Mouse (Mus musculus) right cerebral cortex, postnatal 36 days (tissue): Measurements from ENCODE around the gene Foxp1.

ENCODE experiments used
- DNase-seq, 2 experiments: peaks; one replicate each; pipeline ENCODE4 v3.0.0; 2022; ENCODE audit warnings: low spot score in 2 of 2, mixed read lengths in 1 of 2

Foxp1 gene

DNA sequence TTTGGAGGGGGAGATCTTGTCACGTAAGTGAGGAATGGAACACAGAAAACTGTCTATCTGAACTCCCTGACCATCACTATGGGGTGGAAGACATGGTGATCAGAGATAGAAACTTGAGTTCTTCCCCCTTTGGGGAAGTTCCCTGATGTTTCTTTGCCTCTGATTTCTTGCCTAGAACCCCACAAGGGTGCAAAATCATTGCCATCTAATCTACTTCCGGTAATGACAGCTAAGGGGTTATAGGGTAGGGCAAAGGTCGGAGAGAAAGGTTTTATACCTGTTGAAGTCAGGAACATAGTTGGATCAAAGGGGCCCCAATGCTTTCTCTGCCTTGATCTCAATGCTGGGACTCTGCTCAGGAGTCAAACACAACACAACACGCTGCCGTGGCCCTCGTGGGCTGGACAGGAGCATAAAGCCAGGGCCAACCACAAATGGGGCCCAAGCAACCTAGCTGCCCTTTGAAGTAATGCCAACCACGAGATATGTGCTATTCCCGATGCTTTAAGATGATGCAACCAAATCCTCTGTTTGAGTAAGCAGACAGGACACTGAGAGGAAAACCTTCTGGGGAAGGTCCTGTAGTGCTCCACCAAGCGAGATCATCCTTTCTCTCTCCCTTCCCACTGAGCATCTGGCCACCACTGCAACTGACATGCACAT lies 163.4 kb downstream of the Foxp1 start:
- DNase-seq = no peak

DNA sequence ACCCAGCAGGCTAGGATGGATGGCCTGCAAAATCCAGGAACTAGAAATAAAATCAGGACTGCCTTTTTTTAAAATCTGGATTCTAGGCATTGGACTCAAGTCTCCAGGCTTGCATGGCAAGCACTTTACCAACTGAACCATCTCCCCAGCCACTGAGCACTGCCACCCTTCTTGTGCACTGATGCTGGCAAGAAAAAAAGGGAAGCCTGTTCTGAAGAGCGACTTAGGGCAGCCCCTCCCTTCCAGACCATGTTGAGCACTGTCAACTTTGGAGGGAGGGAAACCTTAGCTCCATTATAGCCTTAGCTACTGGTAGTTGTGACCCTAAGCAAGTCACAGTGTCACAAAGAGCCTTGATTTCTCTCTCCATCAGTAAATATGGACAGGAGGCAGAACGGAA lies 164.6 kb downstream of the Foxp1 start:
- no peak for DNase-seq

- DNase-seq = no peak
Measured at GRCm38 (mm10) chr6:99354338-99354737, 168.2 kb downstream of the Foxp1 start.

GRCm38 (mm10) chr6:99353441-99353840 lies 169.1 kb downstream of the Foxp1 start:
- no peak for DNase-seq

- no peak for DNase-seq
Measured at GRCm38 (mm10) chr6:99350566-99350965, 172.0 kb downstream of the Foxp1 start.

GRCm38 (mm10) chr6:99350156-99350555 lies 172.4 kb downstream of the Foxp1 start:
- no peak for DNase-seq

GRCm38 (mm10) chr6:99347836-99348235 lies 174.7 kb downstream of the Foxp1 start:
- no peak for DNase-seq

DNA sequence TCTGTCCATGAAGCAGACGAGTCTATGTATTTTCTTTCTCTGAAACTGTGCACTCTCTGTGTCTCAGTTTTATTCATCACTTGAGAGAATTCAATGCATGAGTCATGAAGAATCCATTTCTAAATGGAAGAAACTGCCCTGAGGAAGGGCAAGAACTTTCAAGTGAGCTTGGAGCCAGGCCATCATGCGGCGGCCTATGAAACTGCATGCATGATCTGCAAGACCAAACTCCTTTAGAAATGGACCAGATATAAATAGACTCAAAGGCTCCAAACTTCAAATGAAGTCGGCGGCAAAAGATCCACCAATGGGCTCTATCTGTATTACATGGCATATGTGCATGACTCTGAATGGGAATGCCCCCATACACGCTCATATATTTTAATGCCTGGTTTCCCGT lies 177.6 kb downstream of the Foxp1 start:
- DNase-seq = no peak

DNA sequence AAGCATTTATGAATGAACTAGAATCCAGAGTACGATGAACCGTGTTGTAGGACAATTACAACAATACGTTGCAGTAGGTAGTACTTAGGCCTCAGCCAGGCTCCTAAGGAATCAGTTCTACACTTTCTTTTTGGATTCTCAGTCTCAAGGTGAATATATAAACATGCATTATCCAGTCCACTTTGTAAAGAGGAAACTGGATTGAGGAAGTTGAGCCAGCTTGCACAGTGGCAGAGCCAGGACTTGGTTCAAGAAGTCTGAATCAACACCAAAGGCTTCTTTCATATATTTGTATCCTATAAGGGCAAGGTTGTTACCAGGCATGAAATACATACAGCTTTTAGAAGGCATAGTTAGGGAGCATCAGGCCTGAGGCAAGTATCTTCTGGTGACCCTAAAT lies 178.2 kb downstream of the Foxp1 start:
- no peak for DNase-seq

- DNase-seq = no peak
Measured at GRCm38 (mm10) chr6:99343815-99344214, 178.7 kb downstream of the Foxp1 start.

- no peak for DNase-seq
Measured at GRCm38 (mm10) chr6:99342416-99342815, 180.1 kb downstream of the Foxp1 start.

DNA sequence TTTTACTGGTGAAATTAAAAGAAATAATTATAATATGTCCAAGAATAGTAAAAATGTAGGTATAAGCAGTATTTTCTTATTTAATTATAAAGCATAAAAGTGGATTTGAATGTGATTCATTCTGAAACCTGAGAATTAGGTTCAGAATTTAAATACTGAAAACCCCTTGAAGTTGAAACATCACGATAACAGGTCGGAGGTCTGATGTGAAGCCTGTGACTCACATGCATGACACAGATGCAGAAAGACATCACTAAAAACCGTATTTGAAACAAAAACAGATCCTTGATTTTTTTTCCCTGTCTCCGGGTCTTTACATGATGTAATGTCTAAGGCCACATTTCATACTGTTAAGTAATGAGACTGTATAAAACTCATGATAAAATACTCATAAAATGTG lies 181.6 kb downstream of the Foxp1 start:
- DNase-seq = no peak

DNA sequence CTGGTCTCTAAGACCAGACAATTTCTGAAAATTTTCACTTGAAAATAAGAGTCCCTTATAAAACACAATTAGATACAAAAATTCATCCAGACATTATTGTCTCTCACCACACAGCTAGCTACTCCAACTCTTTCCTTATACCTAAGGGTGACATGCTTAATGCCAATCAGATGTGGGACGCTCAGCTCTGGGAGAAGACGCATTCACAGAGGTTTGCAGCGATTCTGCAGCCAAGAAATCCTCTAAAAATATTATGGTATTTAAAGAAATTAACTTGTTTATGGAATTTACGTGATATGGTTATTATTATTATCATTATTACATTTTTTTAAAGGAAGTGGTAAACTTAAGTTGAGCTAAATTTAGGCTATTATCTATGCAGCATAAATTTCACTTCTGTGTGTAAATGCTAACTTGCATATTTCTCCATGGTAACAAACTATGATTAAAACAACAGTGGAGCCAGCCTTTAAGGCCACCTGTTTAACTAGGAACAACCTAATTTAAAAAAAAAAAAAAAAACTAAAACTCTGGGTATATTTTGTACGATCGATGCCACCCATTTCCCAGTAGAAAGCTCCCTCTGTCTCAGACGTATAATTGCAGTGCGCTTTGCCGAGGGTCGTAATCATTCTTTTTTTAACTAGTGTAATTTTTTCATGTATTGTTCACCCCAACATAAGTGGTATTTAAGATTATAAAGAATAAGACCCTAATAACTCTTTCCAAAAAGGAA lies 182.4 kb downstream of the Foxp1 start:
- no peak for DNase-seq

DNA sequence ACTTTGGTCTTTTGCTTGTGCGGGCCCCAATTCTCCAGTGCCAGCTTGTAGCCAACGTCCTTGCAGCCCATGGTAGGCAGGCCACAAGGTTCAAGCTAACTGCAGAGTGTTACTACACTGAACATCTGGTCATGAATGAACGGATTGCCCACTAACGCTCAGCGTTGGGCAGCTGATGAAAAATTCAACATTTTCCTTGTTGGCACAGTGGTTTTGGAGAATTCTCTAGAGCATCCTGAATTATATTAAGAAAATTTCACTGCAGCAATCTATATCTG lies 183.2 kb downstream of the Foxp1 start:
- DNase-seq = no peak

- no peak for DNase-seq
Measured at GRCm38 (mm10) chr6:99338593-99339342, 183.8 kb downstream of the Foxp1 start.

- DNase-seq = no peak
Measured at GRCm38 (mm10) chr6:99338174-99338573, 184.3 kb downstream of the Foxp1 start.

DNA sequence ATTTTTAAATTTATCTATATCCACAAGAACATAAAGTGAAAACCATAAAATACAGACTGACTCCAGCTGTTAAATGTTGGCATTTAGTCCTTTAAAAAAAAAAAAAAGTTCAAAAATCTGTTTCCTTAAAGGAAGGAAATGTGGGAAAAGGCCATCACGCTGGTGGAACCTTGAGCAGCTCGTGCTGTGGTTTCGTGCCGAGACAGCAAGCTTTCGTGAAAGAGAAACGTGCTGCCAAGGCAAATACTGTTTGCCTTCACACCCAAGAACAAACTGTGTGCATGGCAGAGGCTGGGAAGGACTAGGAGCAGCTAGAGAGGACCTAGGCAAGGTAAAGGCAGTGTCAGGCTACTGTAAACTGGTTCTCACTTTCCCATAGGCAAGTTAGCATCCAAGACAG lies 184.9 kb downstream of the Foxp1 start:
- no peak for DNase-seq

- no peak for DNase-seq
Measured at GRCm38 (mm10) chr6:99336191-99336590, 186.3 kb downstream of the Foxp1 start.

DNA sequence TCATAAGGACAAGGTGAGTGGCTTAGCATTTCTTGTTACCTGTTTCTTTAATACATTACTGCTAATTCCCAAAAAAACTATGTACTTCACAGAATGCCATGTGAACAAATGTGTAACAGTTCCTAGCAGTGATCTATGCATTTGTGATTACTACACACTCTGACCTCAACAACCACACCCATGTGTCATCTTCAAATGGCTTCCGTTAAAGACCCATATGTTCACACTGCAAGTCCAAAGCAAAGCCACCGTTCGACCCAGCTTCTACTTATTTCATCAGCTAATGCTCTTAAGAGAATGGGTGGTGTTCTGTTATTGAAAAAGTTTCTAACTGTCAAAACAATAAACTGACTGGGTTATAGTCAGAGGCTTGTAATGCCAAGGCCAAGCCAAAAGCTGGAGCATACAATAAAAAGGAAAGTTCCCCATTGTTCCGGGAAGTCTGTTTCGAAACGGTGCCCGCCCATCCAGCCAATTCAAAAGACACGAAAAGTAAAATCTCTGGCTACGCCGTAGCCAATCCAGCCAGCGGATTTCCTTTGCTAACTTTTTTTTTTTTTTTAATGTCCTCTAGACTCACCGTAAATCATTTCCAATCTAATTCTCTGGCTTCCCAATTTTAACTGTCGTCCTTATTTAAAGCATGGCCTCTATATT lies 187.2 kb downstream of the Foxp1 start:
- no peak for DNase-seq

- no peak for DNase-seq
Measured at GRCm38 (mm10) chr6:99334255-99334654, 188.3 kb downstream of the Foxp1 start.

DNA sequence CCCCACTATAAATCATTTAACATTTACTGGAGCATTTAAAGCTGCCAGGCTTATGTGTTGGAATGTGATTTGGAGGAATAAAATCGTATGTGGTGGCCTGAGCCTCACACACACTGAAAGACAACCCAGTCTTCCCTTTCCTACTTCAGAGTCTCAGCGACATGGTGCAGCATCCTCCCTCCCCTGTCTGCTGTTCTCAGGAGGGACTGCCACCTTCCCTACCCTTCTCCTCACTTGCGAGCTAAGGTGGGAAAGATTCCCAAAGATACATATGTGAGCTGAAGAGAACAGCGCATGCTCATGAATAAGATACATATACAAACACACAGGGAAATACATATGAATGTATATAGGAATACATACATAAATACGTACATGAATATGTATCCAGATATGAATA lies 189.4 kb downstream of the Foxp1 start:
- DNase-seq = no peak

DNA sequence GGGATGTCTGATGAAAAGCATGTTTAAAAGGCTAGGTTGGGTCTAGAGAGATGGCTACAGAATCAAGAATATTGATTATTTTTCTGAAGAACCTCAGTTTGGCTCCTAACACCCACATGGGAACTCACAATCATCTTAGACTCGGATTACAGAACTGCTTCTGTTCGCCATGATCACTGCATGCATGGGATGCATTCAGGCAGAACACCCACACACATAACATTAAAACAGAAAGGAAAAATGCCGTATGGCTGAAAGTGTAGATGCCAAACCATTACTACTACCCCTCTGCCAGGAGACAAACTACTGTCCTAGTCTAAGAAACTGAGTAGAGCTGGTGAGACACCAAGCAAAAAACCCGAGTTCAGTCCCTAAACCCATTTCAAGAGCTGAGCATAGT lies 192.4 kb downstream of the Foxp1 start:
- DNase-seq = no peak

GRCm38 (mm10) chr6:99328634-99329033 lies 193.9 kb downstream of the Foxp1 start:
- DNase-seq = no peak
